Mouse (Mus musculus): ENCODE data around the gene Hk2.

DNA sequence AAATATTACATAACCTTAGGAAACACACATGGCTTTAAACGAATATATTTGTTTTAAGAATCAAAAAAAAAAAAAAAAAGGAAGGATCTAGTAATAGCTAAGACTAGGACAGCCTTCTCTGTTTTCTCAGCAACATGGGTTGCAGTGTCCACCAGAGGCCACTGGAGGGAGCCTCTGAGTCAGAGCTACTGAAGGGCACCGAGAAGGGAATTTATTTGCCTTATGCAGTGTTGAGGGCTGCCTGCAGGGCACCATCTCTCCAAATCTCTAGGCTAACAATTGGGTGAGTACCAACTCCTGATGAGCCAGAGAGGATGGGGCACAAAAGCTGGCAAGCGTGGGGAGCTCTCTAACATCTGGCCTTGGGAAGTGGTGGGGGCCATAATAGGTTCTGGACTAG, 60.0 kb downstream of the Hk2 start:
- TF ChIP-seq CTCF (IDR thresholded peaks at IDR 0.05; ENCODE audit: extremely low read depth, insufficient read depth, low read length) = peak; percentile 83
- TF ChIP-seq POLR2A (IDR thresholded peaks at IDR 0.05; ENCODE audit: extremely low read depth, insufficient read depth, low read length) = no peak

Data from cortical plate, adult 2 months (tissue).